Comparison of ENCODE assay signal across 8 mouse cellular contexts in genomic region chr8:85839916-85840656, GRCm38 (mm10). TPM values are rescaled to one million over a fixed set of nuclear protein-coding genes. Genes with fewer than 3 reads are reported as not detected.
DNase-seq lines count a peak whose midpoint lies in the region; ATAC-seq and TF ChIP-seq lines count a peak whose summit lies in the region.

No protein-coding gene starts in this region.

- H3K9me3 ChIP-seq in kidney, embryonic 14.5 days (ENCODE audit: control insufficient read depth, low read length), result no peaks in the 10 kb centered on the region
- no peaks in the 10 kb centered on the region for H3K9me3 ChIP-seq in forebrain, embryonic 12.5 days
- no peaks in the 10 kb centered on the region for H3K9me3 ChIP-seq in liver, embryonic 12.5 days (replicated peaks)
- H3K9me3 ChIP-seq in stomach, postnatal 0 days (ENCODE audit: control insufficient read depth, low read length), result no peaks in the 10 kb centered on the region

- ATAC-seq in kidney, embryonic 14.5 days (ENCODE audit: low FRiP score, low TSS enrichment), result no peak
- ATAC-seq in forebrain, embryonic 12.5 days (ENCODE audit: low FRiP score), result peak; percentile 73; the same call in 1 of the 2 replicates
- no peak for ATAC-seq in liver, embryonic 12.5 days
- ATAC-seq in stomach, postnatal 0 days (ENCODE audit: low FRiP score, low TSS enrichment), result no peak
- ATAC-seq in CD4-positive, CD25-positive, alpha-beta regulatory T cell, adult 4 months, result no peak

- H3K4me3 ChIP-seq in kidney, embryonic 14.5 days (ENCODE audit: low read length), result peak overlapping the region; percentile 93
- H3K4me3 ChIP-seq in forebrain, embryonic 12.5 days (replicated peaks), result peak overlapping the region; percentile 87
- H3K4me3 ChIP-seq in liver, embryonic 12.5 days, result peak overlapping the region; percentile 86
- peak overlapping the region; percentile 88 for H3K4me3 ChIP-seq in stomach, postnatal 0 days (ENCODE audit: low read depth, low read length)

- H3K27me3 ChIP-seq in kidney, embryonic 14.5 days (ENCODE audit: control insufficient read depth, insufficient read depth, low read length), result no peaks in the 10 kb centered on the region
- no peaks in the 10 kb centered on the region for H3K27me3 ChIP-seq in forebrain, embryonic 12.5 days
- no peaks in the 10 kb centered on the region for H3K27me3 ChIP-seq in liver, embryonic 12.5 days (replicated peaks)
- H3K27me3 ChIP-seq in stomach, postnatal 0 days (ENCODE audit: control insufficient read depth, insufficient read depth, low read length), result no peaks in the 10 kb centered on the region

- H3K27ac ChIP-seq in kidney, embryonic 14.5 days (ENCODE audit: low read depth, low read length), result peak overlapping the region; percentile 96
- peak overlapping the region; percentile 97 for H3K27ac ChIP-seq in forebrain, embryonic 12.5 days
- peak overlapping the region; percentile 97 for H3K27ac ChIP-seq in liver, embryonic 12.5 days
- H3K27ac ChIP-seq in stomach, postnatal 0 days (replicated peaks), result peak overlapping the region; percentile 99

- no peak for TF ChIP-seq EP300 in stomach, postnatal 0 days (optimal IDR thresholded peaks at IDR 0.05)

- H3K4me2 ChIP-seq in kidney, embryonic 14.5 days (replicated peaks; ENCODE audit: low read depth, low read length), result peak overlapping the region; percentile 70
- H3K4me2 ChIP-seq in forebrain, embryonic 12.5 days, result peak overlapping the region; percentile 80
- H3K4me2 ChIP-seq in liver, embryonic 12.5 days, result peak overlapping the region; percentile 84
- H3K4me2 ChIP-seq in stomach, postnatal 0 days (replicated peaks; ENCODE audit: low read depth), result peak overlapping the region; percentile 71

- WGBS in kidney, embryonic 14.5 days, result 1% methylated on average over 21 of the region's 21 CpGs
- 2% methylated on average over 21 of the region's 21 CpGs for WGBS in forebrain, embryonic 12.5 days
- under 1% methylated on average over 21 of the region's 21 CpGs for WGBS in liver, embryonic 12.5 days (ENCODE audit: insufficient replicate concordance)
- 1% methylated on average over 21 of the region's 21 CpGs for WGBS in stomach, postnatal 0 days

- H3K36me3 ChIP-seq in kidney, embryonic 14.5 days (ENCODE audit: control insufficient read depth, insufficient read depth, low read length), result peaks cover 12% of the 10 kb centered on the region; the same call in 1 of the 2 replicates
- peaks cover 15% of the 10 kb centered on the region for H3K36me3 ChIP-seq in forebrain, embryonic 12.5 days (replicated peaks)
- peaks cover 16% of the 10 kb centered on the region for H3K36me3 ChIP-seq in liver, embryonic 12.5 days
- no peaks in the 10 kb centered on the region; the same call in 1 of the 2 replicates for H3K36me3 ChIP-seq in stomach, postnatal 0 days (ENCODE audit: control insufficient read depth, insufficient read depth, low read length)

- no peak for TF ChIP-seq CTCF in stomach, postnatal 0 days (IDR thresholded peaks at IDR 0.05; ENCODE audit: low read depth)

- DNase-seq in kidney, adult 11 months, result no peak
- DNase-seq in MEL-GATA-1-ER (ENCODE audit: extremely low read depth, low read depth), result peak; percentile 26
- DNase-seq in stomach, postnatal 0 days (ENCODE audit: low spot score), result no peak
- DNase-seq in right cerebral cortex, postnatal 36 days (ENCODE audit: low spot score in 2 of 2), result no peak

- no peaks in the 10 kb centered on the region for H3K4me1 ChIP-seq in kidney, embryonic 14.5 days (ENCODE audit: control insufficient read depth, insufficient read depth, low read length)
- peaks cover 18% of the 10 kb centered on the region for H3K4me1 ChIP-seq in forebrain, embryonic 12.5 days
- peaks cover 22% of the 10 kb centered on the region for H3K4me1 ChIP-seq in liver, embryonic 12.5 days
- no peaks in the 10 kb centered on the region; the same call in 1 of the 2 replicates for H3K4me1 ChIP-seq in stomach, postnatal 0 days (replicated peaks; ENCODE audit: control insufficient read depth, insufficient read depth)

- peak overlapping the region; percentile 90 for H3K9ac ChIP-seq in kidney, embryonic 14.5 days (ENCODE audit: low read depth, low read length)
- H3K9ac ChIP-seq in forebrain, embryonic 12.5 days, result peak overlapping the region; percentile 90
- peak overlapping the region; percentile 92 for H3K9ac ChIP-seq in liver, embryonic 12.5 days
- H3K9ac ChIP-seq in stomach, postnatal 0 days (ENCODE audit: low read length), result peak overlapping the region; percentile 89

RNA-seq across cellular contexts. Expression of gene Itfg1, which starts 0.6 kb away (rescaled TPM):
- 67.0 and 90.0 TPM in 2 replicates for polyA plus RNA-seq in kidney, embryonic 14.5 days (2014; fragmentation: Nextera tagmentation; extraction: Ambion mirVana)
- polyA plus RNA-seq in forebrain, embryonic 12.5 days (2016; fragmentation: Nextera tagmentation; extraction: Ambion mirVana), result 99.5 and 103 TPM in 2 replicates
- polyA plus RNA-seq in liver, embryonic 12.5 days (2016; fragmentation: Nextera tagmentation; extraction: Ambion mirVana), result 32.3 and 34.1 TPM in 2 replicates
- polyA plus RNA-seq in stomach, postnatal 0 days (2015; fragmentation: Nextera tagmentation; extraction: Ambion mirVana), result 53.2 and 55.8 TPM in 2 replicates
- polyA plus RNA-seq in CD4-positive, CD25-positive, alpha-beta regulatory T cell, adult 4 months (2017; shearing (Covaris generic)), result 10 to 100 TPM; 19.9 to 20.8 TPM

RNA-seq across cellular contexts. Expression of gene Phkb, which starts 0.7 kb away (rescaled TPM):
- polyA plus RNA-seq in kidney, embryonic 14.5 days (2014; fragmentation: Nextera tagmentation; extraction: Ambion mirVana), result 72.4 and 73.8 TPM in 2 replicates
- 39.9 and 47.5 TPM in 2 replicates for polyA plus RNA-seq in forebrain, embryonic 12.5 days (2016; fragmentation: Nextera tagmentation; extraction: Ambion mirVana)
- 19.4 TPM in 2 replicates for polyA plus RNA-seq in liver, embryonic 12.5 days (2016; fragmentation: Nextera tagmentation; extraction: Ambion mirVana)
- 21.3 and 26.4 TPM in 2 replicates for polyA plus RNA-seq in stomach, postnatal 0 days (2015; fragmentation: Nextera tagmentation; extraction: Ambion mirVana)
- 10 to 100 TPM; 21.3 to 28.4 TPM for polyA plus RNA-seq in CD4-positive, CD25-positive, alpha-beta regulatory T cell, adult 4 months (2017; shearing (Covaris generic))
